Mouse (Mus musculus): Measurements from ENCODE around the gene Lgalsl.
A peak's percentile ranks its signal among the peaks of the same experiment; 100 is the strongest.

Gene Lgalsl

DNA sequence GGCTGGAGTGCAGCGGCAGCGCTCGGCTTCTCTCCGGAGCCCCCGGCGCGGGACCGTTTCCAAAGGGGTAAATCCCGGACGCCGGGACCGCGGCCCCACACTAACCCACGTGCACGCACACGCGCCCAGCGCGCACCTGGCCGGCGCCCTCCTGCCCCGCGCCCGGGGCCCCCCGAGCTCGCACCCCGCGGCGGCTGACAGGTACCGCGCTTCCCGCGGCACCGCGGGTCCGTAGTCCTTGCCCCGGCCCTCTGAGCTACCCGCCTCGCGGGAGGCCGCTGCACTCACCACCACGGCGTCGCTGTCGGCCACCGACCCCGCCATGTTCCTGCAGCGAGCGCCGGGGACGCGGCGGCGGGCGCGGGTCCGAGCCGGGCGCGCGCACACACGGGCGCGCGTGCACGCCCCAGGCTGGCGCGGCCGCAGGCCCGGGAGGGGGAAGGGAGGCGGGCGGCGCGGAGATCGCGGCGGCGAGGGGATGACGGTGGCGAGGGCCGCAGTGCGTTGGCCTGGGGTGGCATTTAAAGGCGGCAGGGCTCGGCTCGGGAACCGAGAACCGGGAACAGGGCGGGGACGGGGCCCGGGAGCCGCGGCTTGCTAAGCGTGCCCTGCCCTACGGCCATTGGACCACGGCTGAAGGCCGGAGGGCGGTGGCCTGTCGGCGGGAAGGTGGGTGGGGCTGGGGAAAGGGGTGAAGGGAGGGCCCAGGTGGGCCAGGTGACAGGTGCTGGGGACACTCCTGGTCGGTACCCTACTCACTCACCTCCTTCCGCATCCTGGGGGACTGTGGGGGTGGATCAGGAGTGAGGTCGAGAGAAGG lies at the start of gene Lgalsl:
TSS of gene Lgalsl (minus strand) at position 371 of the 820 bp plus-strand sequence.
- peak; percentile 99 for DNase-seq

DNA sequence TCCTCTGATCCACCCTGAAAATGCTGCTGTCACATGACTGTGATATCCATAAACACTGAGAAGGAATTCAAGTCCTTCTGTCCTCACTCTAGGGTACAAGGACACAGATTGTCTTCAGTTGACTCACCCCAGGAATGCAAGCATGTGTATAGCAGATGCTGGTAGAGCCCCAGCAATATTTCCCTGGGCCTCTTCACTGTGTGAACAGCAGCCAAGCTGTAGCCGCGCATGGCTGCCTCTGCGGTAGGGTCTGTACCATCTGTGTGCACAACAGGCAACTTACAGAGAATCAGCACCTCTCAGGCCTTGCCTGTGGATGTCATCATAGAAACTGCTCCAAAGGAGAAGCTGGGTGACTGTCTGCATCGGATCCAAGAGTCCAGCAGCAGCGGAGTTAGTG lies 47.8 kb upstream of the Lgalsl start:
- no peak for DNase-seq

DNA sequence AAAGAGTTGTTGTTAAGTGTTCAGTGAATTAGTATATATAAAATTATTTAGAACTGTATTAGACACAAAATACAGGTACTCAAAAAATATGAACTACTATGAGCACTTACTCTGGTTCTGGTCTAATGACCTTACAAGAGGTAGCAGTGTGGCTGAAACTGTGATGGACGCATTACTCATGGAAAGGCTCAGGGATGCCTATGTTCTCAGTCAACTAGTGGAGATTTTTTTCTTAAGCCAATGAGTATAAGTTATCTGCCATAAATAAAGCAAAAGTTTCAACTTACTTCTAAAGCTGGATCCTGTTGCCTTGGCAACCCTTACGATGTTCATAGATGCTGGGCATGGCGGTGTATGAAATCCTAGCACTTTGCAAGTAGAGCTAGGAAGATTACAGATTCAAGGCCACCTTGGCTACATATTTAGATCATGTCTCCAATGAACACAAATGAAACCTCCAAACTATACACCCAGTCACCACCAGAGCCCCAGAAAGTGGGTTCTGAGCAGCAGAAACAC lies 46.8 kb upstream of the Lgalsl start:
- no peak for DNase-seq

DNA sequence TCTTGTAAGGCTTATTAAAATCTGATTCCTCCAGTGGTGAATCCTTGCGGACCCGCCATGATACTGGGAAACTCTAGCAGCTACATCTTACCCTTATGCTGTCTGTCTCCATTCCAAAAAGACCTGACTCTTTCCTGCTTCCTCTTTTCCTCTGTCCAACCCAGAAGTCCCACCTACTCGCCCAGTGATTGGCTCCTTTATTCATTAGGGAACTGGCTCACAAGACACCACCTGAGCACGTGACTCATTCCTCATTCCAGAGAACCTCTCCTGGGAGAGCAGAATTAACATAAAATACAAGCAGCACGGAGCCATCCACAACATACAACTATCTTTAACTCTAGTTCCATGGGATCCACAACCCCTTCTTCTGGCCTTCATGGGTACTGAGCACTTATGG lies 42.5 kb upstream of the Lgalsl start:
- DNase-seq: no peak

DNA sequence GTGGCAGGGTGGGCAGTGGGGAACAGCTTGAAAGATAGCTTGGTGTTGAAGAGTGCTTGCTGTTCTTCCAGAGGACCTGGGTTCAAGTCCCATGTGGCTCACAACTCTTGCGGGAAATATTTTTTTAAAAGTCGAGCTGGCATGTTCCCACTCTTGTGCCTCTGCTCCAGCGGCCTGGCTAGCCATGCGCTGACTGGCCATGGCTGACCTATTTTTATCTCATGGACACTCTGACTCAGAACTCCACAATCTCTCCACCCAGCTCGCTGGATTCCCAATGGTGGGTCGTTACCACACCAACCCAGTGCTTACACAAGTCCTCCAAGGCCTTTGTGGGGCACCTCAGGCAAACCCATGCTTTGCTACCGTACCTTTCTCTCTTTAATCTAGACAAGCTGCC lies 42.1 kb upstream of the Lgalsl start:
- DNase-seq: peak; percentile 98

DNA sequence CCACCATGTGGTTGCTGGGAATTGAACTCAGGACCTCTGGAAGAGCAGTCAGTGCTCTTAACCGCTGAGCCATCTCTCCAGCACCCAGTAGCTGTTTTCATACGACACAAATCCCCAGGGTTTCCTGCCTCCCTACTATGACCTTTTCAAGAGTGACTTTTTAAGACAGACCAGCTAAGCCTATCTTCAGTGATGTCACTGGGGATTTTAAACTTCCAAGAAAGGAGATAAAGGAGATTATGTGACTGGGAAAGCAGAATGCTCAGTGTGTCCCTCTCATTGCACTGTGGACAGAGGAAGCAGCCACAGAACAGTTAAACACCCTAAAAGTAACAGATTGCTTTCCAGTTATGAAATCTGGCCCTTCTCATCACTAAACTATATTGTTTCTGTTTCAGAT lies 41.6 kb upstream of the Lgalsl start:
- peak; percentile 95 for DNase-seq

DNA sequence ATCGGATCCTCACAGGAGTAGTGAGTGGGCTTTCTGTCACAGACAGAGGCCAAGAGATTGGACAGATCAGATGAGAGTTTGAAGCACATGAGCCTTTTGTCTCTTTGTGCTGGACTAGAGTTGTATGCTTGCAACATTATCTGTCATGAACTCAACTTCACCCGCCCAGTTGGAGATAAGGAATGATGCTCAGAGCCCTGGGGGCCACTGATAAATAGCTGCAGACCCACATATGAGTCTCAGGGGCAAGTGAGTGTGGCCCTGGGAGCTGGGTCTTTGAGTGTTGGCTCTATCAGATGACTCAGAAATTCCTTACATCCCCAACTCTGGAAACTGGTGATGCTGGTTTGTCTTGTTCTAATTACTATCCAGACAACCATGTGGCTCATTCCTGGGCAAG lies 39.1 kb upstream of the Lgalsl start:
- no peak for DNase-seq

DNA sequence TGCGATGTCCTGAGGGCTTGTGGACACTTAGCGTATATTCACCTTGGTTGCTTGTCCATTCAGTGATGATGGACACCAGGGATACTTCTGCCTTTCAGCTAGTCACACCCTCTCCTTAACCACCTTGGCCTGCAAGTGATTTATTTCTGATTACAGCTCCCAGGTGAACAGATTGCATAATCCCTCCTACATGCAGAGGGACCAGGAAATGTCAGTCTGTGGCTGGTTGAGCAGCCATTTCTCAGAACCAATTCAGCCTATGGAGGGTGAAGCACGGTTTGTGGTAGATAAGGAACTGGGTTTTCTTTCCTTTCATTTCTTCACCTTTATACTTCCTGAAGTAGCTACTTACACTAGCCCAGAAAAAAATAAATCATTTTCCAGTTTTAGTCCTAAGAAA lies 34.6 kb upstream of the Lgalsl start:
- DNase-seq: no peak

DNA sequence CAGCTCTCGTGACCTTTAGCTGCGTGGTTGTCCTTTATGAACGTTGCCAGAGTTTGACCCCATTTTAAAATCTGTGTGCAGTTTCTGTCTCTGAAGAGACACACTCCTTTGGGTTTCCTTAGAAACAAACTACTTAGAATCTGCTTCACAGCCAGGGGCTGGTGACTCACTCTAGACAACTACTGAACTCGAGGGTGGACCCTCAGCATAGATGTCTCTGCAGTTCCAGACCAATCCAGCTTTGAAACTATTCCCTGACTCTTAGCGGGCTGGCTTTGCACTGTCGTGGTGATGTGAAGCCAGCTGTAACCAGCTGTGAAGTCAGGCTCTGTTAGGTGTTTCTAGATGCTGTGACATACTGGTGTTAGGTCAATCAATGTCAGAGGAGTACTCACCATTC lies 33.8 kb upstream of the Lgalsl start:
- no peak for DNase-seq

DNA sequence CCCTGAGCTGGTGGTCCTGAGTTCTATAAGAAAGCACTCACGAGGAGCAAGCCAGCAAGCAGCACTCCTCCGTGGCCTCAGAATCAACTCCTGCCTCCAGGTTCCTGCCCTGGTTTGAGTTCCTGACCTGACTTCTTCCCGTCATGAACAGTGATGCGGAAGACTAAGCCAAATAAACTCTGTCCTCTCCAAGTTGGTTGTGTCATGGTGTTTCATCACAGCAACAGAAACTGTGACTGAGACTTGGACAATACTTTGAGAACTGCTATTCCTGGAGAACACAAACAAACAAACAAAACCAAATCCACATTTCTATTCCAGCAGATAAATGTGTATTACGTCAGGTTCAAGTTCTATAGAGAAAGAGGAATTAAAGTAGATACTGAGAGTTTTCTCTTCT lies 31.2 kb upstream of the Lgalsl start:
- peak; percentile 87 for DNase-seq

DNA sequence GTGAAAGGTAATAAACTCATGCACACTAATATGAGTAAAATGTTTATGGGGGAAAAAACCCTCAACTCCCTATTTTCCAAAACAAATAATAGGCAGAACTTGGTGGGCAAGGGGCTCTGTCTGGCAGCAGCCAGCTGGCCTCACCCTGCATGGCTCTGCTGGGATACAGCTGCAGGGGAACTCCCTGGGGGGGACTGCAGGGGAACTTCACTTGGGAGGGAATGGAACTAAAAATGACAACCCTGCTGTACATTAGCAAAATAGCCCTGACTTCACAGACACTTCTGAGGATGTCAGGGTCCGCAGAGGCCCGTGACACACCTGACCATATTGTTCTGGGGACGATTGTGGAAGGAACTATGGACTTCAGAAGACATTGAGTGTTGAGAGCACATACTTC lies 29.5 kb upstream of the Lgalsl start:
- DNase-seq: peak; percentile 90

DNA sequence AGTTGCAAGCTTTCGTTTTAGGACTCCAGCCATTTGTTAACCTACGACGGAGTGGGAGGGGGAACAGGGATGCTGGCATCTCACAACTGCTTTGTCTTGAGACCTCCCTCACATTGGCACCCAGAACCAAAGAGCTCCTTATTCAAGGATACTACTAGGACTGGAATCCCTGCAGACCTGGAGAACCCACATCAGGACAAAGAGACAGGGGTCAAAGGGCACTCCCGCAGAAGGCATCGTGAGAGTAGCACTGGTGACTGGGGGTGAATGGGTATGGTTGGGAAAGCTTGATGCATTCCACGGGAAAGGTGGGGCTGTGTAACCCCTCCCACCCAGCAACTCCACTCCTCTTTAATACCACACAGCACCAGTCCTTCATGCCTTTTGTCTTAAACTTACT lies 29.0 kb upstream of the Lgalsl start:
- DNase-seq: peak; percentile 91

DNA sequence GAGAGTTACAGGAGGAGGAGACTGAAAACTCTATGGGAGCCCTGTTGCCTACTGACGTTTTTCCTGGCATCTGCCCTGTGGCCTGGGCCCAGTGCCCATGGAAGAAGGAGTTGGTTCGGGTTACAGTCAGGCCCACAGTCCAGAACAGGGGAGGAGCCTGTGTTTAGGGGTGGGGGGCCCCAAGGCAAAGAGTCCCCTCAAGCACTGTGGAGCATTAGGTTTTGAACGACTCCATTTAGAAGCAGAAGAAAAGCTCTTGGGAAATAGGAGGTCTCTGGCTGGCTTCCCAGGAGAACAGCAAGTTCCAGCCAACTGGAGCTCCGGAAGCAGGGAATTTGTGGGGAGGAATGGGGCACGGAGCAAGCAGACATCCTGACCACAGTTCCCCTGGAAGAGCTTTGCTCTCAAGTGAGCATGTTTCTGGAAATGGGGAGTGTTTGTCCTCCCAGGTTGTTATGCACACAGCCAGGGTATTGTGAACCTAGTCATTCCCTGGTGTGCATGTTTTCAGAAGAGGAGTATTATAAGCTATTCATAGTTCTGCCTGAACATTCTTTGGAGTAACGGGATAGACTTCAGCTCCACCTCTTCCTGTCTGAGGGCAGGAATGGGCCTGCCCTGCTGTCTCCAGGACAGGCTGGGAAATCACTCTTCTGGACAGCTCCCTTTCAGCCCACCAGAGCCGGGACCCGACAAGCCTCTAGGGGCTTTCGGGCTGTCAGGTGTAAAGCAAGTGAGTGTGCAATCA lies 28.2 kb upstream of the Lgalsl start:
- peak; percentile 99 for DNase-seq

DNA sequence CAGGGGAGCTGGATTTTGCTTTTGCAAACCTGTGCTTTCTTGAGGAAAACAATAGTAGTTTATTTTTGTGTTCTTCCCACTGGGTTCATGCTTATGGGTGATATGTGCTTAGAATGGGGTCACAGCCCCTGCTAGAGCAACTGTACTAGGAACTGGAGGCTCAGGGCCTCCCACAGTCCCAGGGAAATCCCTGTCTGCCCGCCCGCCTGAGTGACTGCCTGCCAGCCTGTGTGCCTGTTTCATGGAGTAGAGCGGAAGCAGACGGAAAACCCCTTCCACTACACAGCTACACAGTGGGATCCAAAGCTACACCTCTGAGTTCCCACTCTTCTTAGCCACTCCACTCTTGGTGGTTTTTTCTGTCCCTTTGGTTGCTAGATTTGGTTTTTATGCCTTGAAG lies 27.1 kb upstream of the Lgalsl start:
- DNase-seq: peak; percentile 92

DNA sequence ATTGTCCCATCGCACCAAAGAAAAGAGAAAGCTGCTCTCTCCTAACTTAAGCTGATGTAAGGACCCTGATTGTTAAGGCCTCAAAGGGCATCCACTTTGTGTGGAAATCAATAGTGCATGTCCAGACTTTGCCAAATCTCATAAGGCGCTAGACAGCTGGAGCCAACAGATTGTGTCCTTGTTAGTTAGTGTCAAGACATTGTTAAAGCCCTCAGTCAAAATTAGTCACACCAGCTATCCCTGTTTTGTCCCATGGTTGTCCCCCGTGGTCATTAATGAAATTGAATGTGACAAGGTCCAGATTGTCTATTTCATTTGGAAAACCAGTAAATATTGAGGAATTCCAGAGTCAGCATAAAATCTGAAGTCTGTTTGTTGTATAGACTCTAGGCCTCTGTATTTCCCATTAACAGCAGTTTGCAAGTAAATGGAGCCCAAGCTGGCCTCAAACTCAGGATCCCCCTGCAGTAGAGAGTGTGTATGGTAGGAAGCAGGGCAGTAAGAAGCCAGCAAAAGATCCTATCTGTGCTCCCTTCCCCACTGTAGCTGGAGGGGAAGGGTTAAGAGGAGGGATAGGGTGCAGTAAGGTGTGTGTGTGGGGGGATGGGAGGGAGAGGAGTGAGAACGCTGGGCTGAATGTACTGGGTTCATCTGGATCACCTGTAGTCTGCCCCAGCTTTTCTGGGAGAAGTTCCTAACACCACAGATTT lies 23.3 kb upstream of the Lgalsl start:
- peak; percentile 35 for DNase-seq

DNA sequence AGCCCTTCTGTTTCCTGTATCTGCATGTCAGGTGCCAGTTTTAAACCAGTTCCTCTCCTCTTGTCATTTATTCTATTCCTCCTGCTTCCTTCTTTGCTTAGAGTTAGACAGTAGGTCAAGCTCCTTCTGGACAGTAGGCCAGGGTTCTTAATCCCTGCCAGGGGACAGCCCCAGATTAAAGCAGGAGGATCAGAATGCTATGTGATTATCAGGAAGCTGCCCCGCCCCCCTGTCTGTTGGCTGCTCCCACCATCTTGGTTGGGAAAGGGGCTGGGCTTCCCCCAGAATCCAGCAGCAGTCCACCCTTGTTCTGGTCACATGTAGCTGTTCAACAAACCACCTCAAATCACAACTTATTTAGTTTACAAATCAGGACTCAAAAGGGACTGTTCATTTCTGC lies 19.3 kb upstream of the Lgalsl start:
- DNase-seq: peak; percentile 90

DNA sequence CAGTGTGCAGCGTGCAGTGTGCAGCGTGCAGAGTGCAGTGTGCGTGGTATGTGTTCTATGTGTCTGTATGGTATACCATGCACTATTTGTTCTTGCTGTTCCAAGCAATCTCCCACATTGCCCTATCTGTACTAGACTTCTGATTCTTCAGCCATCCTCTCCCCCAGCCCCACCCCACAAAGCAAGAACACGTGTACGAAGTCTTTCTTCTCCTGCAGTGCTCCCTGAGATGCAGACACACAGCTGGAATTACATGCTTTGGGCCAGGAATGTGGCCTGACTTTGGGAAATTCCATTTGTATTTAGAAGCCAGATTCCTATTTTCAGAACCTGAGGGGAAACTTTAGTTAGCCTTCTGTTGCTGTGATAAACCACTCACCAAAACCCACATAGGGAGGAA lies 18.5 kb upstream of the Lgalsl start:
- peak; percentile 90 for DNase-seq

DNA sequence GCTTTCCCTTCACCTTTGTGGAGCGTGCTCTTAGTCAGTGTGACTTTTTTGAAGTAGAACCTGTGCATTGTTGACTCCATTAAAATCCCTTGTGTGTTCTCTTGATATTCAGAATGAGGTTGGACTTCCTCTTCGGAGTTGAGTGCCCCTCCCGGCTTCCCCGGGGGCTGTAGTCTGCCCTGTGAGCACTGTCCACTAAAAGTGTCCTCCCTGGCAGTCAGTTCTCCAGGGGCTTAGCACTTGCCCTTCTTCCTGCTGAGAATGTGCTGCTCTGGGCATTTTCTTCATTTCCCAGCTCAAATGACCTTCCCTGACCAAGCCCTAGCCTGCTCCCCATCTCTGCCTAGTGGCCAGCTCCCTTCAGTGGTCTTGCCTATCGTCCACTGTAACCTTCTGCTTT lies 6.5 kb upstream of the Lgalsl start:
- peak; percentile 29 for DNase-seq

DNA sequence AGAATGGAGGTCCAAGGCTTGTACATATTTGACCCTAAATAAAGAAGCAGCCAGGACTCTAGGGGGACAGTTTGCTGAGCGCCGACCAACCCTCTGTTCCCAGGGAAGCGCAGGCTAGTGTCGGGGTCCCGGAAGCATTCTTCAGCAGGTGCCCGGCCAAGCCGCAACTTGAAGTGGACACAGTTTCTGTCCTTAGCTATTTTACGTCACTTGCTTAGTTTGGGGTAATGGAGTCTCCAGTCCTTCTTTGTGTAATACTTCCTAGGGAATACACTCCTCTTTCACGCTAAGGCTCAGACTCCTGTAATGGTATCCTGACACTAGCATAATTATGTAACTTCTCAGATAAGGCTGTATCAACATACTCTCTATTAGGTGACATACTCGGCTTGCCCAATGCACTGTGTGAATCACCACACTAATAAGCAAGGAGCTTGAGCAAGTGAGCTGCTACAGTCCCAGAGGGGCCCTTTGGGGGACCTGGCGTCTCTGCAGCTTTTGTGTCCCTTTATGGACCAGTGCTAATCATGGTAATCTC lies 813 bp upstream of the Lgalsl start:
- peak; percentile 86 for DNase-seq

DNA sequence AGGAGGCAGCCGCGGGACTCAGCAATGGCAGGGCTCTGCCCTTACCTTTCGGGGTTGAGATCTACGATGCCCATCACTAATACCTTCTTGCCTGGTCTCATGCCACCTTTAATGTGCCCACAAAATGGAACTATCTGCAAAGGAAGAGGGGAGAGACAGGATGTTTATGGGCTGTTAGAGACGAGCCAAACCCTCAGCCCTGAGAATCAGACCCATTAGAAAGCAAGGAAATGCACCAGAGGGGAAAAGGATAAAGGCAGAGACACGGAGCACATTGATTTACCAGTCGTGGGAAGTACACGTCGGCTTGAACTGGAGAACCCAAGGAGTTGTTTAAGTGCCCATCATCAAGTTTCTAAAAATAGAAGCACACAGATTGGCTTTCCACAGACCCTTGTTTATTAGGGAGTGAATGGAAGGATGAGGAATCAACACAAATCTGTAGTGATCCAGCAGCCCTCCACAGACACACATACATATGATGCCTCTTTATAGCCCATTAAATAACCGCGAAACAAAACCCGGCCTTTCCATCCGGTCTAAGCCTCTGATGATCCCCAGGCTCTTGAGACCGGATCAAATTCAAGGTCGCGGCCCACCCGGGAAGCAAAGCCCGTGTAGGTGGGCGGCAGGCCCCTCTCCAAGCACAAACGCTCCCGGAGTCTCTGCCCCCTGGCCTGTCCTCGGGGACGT lies 717 bp downstream of the Lgalsl start:
- DNase-seq: peak; percentile 92

DNA sequence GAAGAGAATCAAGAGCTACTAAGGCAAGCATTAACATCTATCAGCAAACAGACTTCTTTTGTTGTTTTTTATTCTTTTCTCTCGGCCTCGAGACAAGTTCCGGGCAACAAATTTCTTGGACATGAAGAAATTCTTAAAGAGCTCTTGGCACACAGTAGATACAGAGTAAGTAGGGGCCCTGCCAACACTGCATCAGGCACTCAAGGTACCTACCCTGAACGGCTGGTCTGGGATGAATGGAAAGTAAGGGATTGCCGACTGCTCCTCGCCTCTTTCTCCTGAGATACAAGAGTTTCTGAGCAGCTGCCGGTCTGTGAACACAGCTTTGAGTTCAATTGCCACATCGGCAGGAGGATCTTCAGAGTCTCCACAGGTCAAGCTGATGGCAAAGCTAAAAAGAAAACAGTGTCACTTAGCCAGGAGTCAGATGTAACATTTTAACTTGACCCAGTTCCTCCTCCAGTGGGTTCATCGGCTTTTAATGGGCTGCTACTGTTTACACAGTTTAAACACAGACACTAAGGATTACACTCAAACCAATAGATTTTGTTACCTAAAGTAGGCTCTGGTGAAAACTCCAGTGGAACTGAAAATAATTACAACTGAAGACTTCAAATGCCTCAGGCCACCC lies 1.7 kb downstream of the Lgalsl start:
- peak; percentile 74 for DNase-seq

DNA sequence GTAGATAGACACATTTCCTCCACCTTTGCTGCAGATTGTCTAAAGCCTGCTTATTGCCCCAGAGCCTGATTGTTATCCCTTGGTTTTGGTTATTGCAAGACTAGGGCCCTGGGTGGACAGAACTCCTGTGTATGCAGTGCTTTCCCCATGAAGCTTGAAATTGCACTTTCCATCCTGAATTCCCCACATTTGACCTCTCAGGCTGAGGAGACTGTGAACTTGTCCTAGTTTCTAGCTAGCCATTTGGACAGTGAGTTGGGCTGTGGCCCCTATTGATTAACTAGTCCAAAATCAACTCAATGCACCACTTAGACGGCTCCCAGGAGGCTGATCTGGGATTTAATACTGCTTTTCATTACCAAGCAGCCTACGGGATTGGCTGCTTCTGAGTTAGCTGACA lies 6.9 kb downstream of the Lgalsl start:
- DNase-seq: peak; percentile 63

All from heart, adult 11 months (tissue).